Mouse (Mus musculus): ENCODE measurements around the gene Smim5. TPM values are rescaled to one million over a fixed set of nuclear protein-coding genes. Genes with fewer than 3 reads are reported as not detected.

Gene Smim5
- polyA plus RNA-seq, 1 experiment: not detected

GRCm38 (mm10) chr11:115904231-115904955 is 4.6 kb downstream of the Smim5 start:
- Histone ChIP-seq H3K4me3 (ENCODE audit: insufficient read depth, low read length) (no peak overlapping the region), H3K4me1 (ENCODE audit: control insufficient read depth, insufficient read depth, low read length) (peaks cover 33% of the 10 kb centered on the region), H3K27ac (ENCODE audit: insufficient read depth, low read depth, low read length) (peak overlapping the region; percentile 85)
- no peak for TF ChIP-seq POLR2A (IDR thresholded peaks at IDR 0.05; ENCODE audit: borderline replicate concordance, low read depth, low read length)
- no peak for TF ChIP-seq CTCF (IDR thresholded peaks at IDR 0.05; ENCODE audit: low read depth, low read length)

GRCm38 (mm10) chr11:115904956-115905790 is 5.4 kb downstream of the Smim5 start:
- TF ChIP-seq POLR2A (IDR thresholded peaks at IDR 0.05; ENCODE audit: borderline replicate concordance, low read depth, low read length): no peak
- no peak for TF ChIP-seq CTCF (IDR thresholded peaks at IDR 0.05; ENCODE audit: low read depth, low read length)
- Histone ChIP-seq H3K27ac (ENCODE audit: insufficient read depth, low read depth, low read length) (no peak overlapping the region), H3K4me1 (ENCODE audit: control insufficient read depth, insufficient read depth, low read length) (peaks cover 33% of the 10 kb centered on the region), H3K4me3 (ENCODE audit: insufficient read depth, low read length) (no peak overlapping the region)

- Histone ChIP-seq H3K27ac (ENCODE audit: insufficient read depth, low read depth, low read length) (no peak overlapping the region), H3K4me3 (ENCODE audit: insufficient read depth, low read length) (no peak overlapping the region), H3K4me1 (ENCODE audit: control insufficient read depth, insufficient read depth, low read length) (peaks cover 33% of the 10 kb centered on the region)
- TF ChIP-seq POLR2A (IDR thresholded peaks at IDR 0.05; ENCODE audit: borderline replicate concordance, low read depth, low read length): no peak
- no peak for TF ChIP-seq CTCF (IDR thresholded peaks at IDR 0.05; ENCODE audit: low read depth, low read length)
These were observed 6.3 kb downstream of the Smim5 start for GRCm38 (mm10) chr11:115906116-115906515.

- H3K4me3 ChIP-seq (ENCODE audit: insufficient read depth, low read length): no peak overlapping the region
- H3K27ac ChIP-seq (ENCODE audit: insufficient read depth, low read depth, low read length): no peak overlapping the region
- peaks cover 31% of the 10 kb centered on the region for H3K4me1 ChIP-seq (ENCODE audit: control insufficient read depth, insufficient read depth, low read length)
- TF ChIP-seq POLR2A (IDR thresholded peaks at IDR 0.05; ENCODE audit: borderline replicate concordance, low read depth, low read length) (no peak), CTCF (IDR thresholded peaks at IDR 0.05; ENCODE audit: low read depth, low read length) (no peak)
These were observed 6.8 kb downstream of the Smim5 start for GRCm38 (mm10) chr11:115906521-115906920.

GRCm38 (mm10) chr11:115911134-115911561 is 11.4 kb downstream of the Smim5 start:
- Histone ChIP-seq H3K27ac (ENCODE audit: insufficient read depth, low read depth, low read length) (no peak overlapping the region), H3K4me1 (ENCODE audit: control insufficient read depth, insufficient read depth, low read length) (no peaks in the 10 kb centered on the region), H3K4me3 (ENCODE audit: insufficient read depth, low read length) (no peak overlapping the region)
- TF ChIP-seq POLR2A (IDR thresholded peaks at IDR 0.05; ENCODE audit: borderline replicate concordance, low read depth, low read length) (no peak), CTCF (IDR thresholded peaks at IDR 0.05; ENCODE audit: low read depth, low read length) (no peak)

- TF ChIP-seq POLR2A (IDR thresholded peaks at IDR 0.05; ENCODE audit: borderline replicate concordance, low read depth, low read length) (no peak), CTCF (IDR thresholded peaks at IDR 0.05; ENCODE audit: low read depth, low read length) (no peak)
- H3K4me3 ChIP-seq (ENCODE audit: insufficient read depth, low read length): no peak within 1 kb of the TSS
- no peaks in the 10 kb centered on the region for H3K4me1 ChIP-seq (ENCODE audit: control insufficient read depth, insufficient read depth, low read length)
- H3K27ac ChIP-seq (ENCODE audit: insufficient read depth, low read depth, low read length): no peak within 1 kb of the TSS
These were observed 12.0 kb downstream of the Smim5 start, which contains the start of gene Smim6 for GRCm38 (mm10) chr11:115911632-115912376. Smim6 (plus strand) TSS chr11:115912017.

GRCm38 (mm10) chr11:115916579-115916978 is 16.8 kb downstream of the Smim5 start:
- TF ChIP-seq POLR2A (IDR thresholded peaks at IDR 0.05; ENCODE audit: borderline replicate concordance, low read depth, low read length): no peak
- TF ChIP-seq CTCF (IDR thresholded peaks at IDR 0.05; ENCODE audit: low read depth, low read length): no peak
- Histone ChIP-seq H3K27ac (ENCODE audit: insufficient read depth, low read depth, low read length) (no peak overlapping the region), H3K4me1 (ENCODE audit: control insufficient read depth, insufficient read depth, low read length) (no peaks in the 10 kb centered on the region), H3K4me3 (ENCODE audit: insufficient read depth, low read length) (no peak overlapping the region)

GRCm38 (mm10) chr11:115918637-115919036 is 18.9 kb downstream of the Smim5 start:
- no peak overlapping the region for H3K27ac ChIP-seq (ENCODE audit: insufficient read depth, low read depth, low read length)
- H3K4me3 ChIP-seq (ENCODE audit: insufficient read depth, low read length): no peak overlapping the region
- no peak for TF ChIP-seq CTCF (IDR thresholded peaks at IDR 0.05; ENCODE audit: low read depth, low read length)
- TF ChIP-seq POLR2A (IDR thresholded peaks at IDR 0.05; ENCODE audit: borderline replicate concordance, low read depth, low read length): no peak
- H3K4me1 ChIP-seq (ENCODE audit: control insufficient read depth, insufficient read depth, low read length): no peaks in the 10 kb centered on the region

- no peak overlapping the region for H3K4me3 ChIP-seq (ENCODE audit: insufficient read depth, low read length)
- no peak overlapping the region for H3K27ac ChIP-seq (ENCODE audit: insufficient read depth, low read depth, low read length)
- no peaks in the 10 kb centered on the region for H3K4me1 ChIP-seq (ENCODE audit: control insufficient read depth, insufficient read depth, low read length)
- no peak for TF ChIP-seq CTCF (IDR thresholded peaks at IDR 0.05; ENCODE audit: low read depth, low read length)
- TF ChIP-seq POLR2A (IDR thresholded peaks at IDR 0.05; ENCODE audit: borderline replicate concordance, low read depth, low read length): no peak
These were observed 19.3 kb downstream of the Smim5 start for GRCm38 (mm10) chr11:115919073-115919472.

Measured in bone marrow macrophage, adult 2 months (primary cell).